Mouse (Mus musculus): ENCODE results near the gene Epha8.

- TF ChIP-seq CTCF (IDR thresholded peaks at IDR 0.05 in 2 of 3, conservative IDR thresholded peaks at IDR 0.05 in 1 of 3; ENCODE audit: control insufficient read depth in 1 of 3, insufficient read depth in 1 of 3, low read depth in 2 of 3, low read length in 3 of 3, poor library complexity in 1 of 3, severe bottlenecking in 1 of 3) (no peak), CHD2 (IDR thresholded peaks at IDR 0.05; ENCODE audit: low read length) (no peak), POLR2A (IDR thresholded peaks at IDR 0.05; ENCODE audit: control insufficient read depth in 1 of 2, insufficient read depth in 1 of 2, low read depth in 1 of 2, low read length in 2 of 2, poor library complexity in 1 of 2) (no peak), TCF12 (IDR thresholded peaks at IDR 0.05; ENCODE audit: low read depth, low read length) (no peak), MYC (IDR thresholded peaks at IDR 0.05; ENCODE audit: low read depth, low read length) (no peak), TAL1 (IDR thresholded peaks at IDR 0.05; ENCODE audit: low read length) (no peak), UBTF (IDR thresholded peaks at IDR 0.05; ENCODE audit: borderline replicate concordance, insufficient read depth, low read depth, low read length) (no peak), MYB (IDR thresholded peaks at IDR 0.05; ENCODE audit: low read depth, low read length) (no peak), POLR2AphosphoS2 (IDR thresholded peaks at IDR 0.05; ENCODE audit: low read length) (no peak)
Measured at GRCm38 (mm10) chr4:137001825-137002224, 45.2 kb upstream of the Epha8 start.

Measured in MEL (cell line).